Mouse (Mus musculus) embryonic facial prominence, embryonic 10.5 days (tissue): ENCODE measurements around the gene Tulp4. TPM values are rescaled to one million over a fixed set of nuclear protein-coding genes. Genes with fewer than 3 reads are reported as not detected.

Experiments
- DNase-seq: peaks from one replicate; pipeline ENCODE4 v3.0.0-alpha.2; 2017; ENCODE audit warnings: low spot score
- H3K27ac ChIP-seq: fragments of 300-500 bp; sonication (generic); replicated peaks from 2 replicates; pipeline ENCODE4 v1.5.1; 2016; ENCODE audit warnings: mild to moderate bottlenecking
- H3K27me3 ChIP-seq: fragments of 300-500 bp; sonication (generic); replicated peaks from 2 replicates; pipeline ENCODE4 v1.6.1; 2016; ENCODE audit warnings: low read depth, mild to moderate bottlenecking; ENCODE audit not compliant: poor library complexity, severe bottlenecking
- H3K36me3 ChIP-seq: fragments of 300-500 bp; sonication (generic); replicated peaks from 2 replicates; pipeline ENCODE4 v1.6.1; 2016; ENCODE audit warnings: mild to moderate bottlenecking, moderate library complexity
- H3K4me1 ChIP-seq: fragments of 300-500 bp; sonication (generic); 2 replicates; pipeline ENCODE4 v1.6.1; 2016
- H3K4me3 ChIP-seq: fragments of 300-500 bp; sonication (generic); 2 replicates; pipeline ENCODE4 v1.5.1; 2016; ENCODE audit warnings: mild to moderate bottlenecking, moderate library complexity
- H3K9me3 ChIP-seq: fragments of 300-500 bp; sonication (generic); 2 replicates; pipeline ENCODE4 v1.6.1; 2016; ENCODE audit warnings: mild to moderate bottlenecking
- WGBS: fragments of 180-500 bp; shearing (Covaris S2); methylation state at CpG from one replicate; pipeline ENCODE4 v1.1.7; 2016; 5-methylcytosine and 5-hydroxymethylcytosine counted together
- polyA plus RNA-seq: library from polyadenylated mRNA; unstranded; fragments of >200 nt; fragmentation: Nextera tagmentation; extraction: Ambion mirVana; gene quantifications from 2 replicates; pipeline ENCODE4 v1.2.1, GENCODE M21; 2016

The Tulp4 gene
- 132 and 140 TPM in 2 replicates for polyA plus RNA-seq

GRCm38 (mm10) chr17:6106361-6107014 is at the start of gene Tulp4:
Tulp4 (plus strand) TSS chr17:6106437.
- Histone ChIP-seq H3K27me3 (peaks cover 11% of the 10 kb centered on the region; the same call in 1 of the 2 replicates), H3K9me3 (no peaks in the 10 kb centered on the region), H3K4me1 (peaks cover 28% of the 10 kb centered on the region), H3K36me3 (peaks cover 21% of the 10 kb centered on the region), H3K4me3 (peak within 1 kb of the TSS; percentile 89), H3K27ac (peak within 1 kb of the TSS; percentile 98)
- under 1% methylated on average over 74 of the region's 76 CpGs for WGBS
- DNase-seq: peak; percentile 94

DNA sequence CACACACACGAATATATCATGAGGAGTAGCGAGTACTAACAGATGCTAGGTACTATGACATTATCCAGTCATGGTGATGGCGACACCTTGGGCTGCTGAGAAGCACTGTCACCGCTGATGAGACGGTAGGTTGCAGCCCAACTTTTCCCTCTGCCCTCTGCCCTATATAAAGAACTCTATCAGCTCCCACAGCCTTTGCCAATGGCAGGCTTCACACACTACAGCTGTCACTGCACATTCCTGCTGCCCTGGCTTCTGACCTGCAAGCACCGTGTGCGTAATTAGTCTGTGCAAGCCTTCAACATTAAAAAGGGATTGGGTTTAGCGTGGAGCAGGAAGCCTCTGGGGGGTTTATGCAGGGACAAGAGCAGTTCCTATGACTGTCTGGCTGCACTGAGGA is 43.4 kb upstream of the Tulp4 start:
- no peak for DNase-seq
- H3K27ac ChIP-seq: no peak overlapping the region
- no peaks in the 10 kb centered on the region for H3K4me1 ChIP-seq
- no peaks in the 10 kb centered on the region for H3K9me3 ChIP-seq
- H3K4me3 ChIP-seq: no peak overlapping the region
- H3K36me3 ChIP-seq: peaks cover 43% of the 10 kb centered on the region
- H3K27me3 ChIP-seq: no peaks in the 10 kb centered on the region
- WGBS: 80% methylated on average over 8 of the region's 8 CpGs

- Histone ChIP-seq H3K9me3 (no peaks in the 10 kb centered on the region), H3K4me1 (no peaks in the 10 kb centered on the region), H3K27me3 (no peaks in the 10 kb centered on the region), H3K36me3 (peaks cover 45% of the 10 kb centered on the region), H3K4me3 (no peak overlapping the region), H3K27ac (no peak overlapping the region)
- no peak for DNase-seq
- WGBS: 93% methylated on average over 5 of the region's 5 CpGs
Observed at GRCm38 (mm10) chr17:6063532-6063931, 42.7 kb upstream of the Tulp4 start.

DNA sequence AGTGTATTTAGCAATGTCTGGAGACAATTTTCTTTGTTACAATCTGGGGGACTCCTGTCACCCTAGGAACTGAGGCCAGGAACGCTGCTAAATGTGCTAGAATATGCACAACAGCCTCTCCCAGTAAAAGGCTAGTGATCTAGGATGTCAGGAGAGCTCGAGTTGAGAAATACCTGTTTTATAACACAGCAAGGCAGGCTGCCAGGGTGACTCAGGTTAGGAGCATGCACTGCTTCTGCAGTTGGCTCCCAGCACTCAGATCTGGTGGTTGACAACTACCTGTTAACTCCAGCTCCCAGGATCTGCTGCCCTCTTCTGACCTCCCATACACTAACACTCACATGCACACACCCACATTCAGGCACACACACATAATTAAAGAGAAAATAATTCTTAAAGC is 40.2 kb upstream of the Tulp4 start:
- Histone ChIP-seq H3K27ac (no peak overlapping the region), H3K9me3 (no peaks in the 10 kb centered on the region), H3K4me1 (no peaks in the 10 kb centered on the region), H3K4me3 (no peak overlapping the region), H3K27me3 (no peaks in the 10 kb centered on the region), H3K36me3 (peaks cover 67% of the 10 kb centered on the region)
- 93% methylated on average over 2 of the region's 2 CpGs for WGBS
- DNase-seq: no peak

DNA sequence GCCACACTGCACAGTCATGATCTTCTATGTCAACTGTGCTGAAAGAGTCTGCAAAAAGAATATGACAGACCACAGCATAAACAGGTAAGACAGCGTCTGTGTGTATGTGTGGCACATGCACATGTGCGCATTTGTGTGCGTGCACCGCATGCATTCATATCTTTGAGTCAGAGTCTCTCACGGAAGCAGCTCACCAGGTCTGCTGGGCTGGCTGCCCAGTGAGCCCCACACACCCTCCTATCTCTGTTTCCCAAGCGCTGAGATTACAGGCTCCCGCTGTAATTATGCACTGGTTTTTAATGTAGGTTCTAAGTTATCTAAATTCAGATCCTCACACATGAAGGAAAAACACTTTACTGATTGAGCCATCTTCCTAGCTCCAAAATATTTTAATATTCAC is 38.6 kb upstream of the Tulp4 start:
- no peak overlapping the region for H3K4me3 ChIP-seq
- H3K27me3 ChIP-seq: no peaks in the 10 kb centered on the region
- no peak overlapping the region for H3K27ac ChIP-seq
- no peak for DNase-seq
- H3K36me3 ChIP-seq: peaks cover 74% of the 10 kb centered on the region
- no peaks in the 10 kb centered on the region for H3K9me3 ChIP-seq
- WGBS: 96% methylated on average over 7 of the region's 7 CpGs
- no peaks in the 10 kb centered on the region for H3K4me1 ChIP-seq

- H3K9me3 ChIP-seq: no peaks in the 10 kb centered on the region
- H3K4me1 ChIP-seq: no peaks in the 10 kb centered on the region
- H3K27ac ChIP-seq: no peak overlapping the region
- peaks cover 77% of the 10 kb centered on the region for H3K36me3 ChIP-seq
- DNase-seq: no peak
- WGBS: 91% methylated on average over 6 of the region's 6 CpGs
- H3K27me3 ChIP-seq: no peaks in the 10 kb centered on the region
- no peak overlapping the region for H3K4me3 ChIP-seq
Observed at GRCm38 (mm10) chr17:6069866-6070265, 36.4 kb upstream of the Tulp4 start.

DNA sequence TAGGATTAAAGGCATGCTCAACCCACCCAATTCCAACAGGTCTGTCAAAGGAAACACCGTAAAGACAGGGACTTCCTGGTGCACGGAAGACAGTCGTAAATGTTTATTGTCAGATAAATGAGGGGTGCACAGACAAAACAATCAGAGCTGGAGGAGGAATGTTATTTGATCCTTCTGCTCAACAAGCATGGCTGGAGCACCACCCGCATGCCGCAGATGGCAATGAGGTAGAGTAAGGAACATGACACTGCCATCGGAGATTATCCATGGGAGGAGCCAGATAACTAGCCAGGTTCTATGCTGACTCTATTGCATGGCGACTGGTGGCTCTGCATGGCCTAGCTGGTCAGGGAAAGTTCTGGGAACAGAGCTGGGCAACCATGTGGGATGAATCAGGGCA is 32.8 kb upstream of the Tulp4 start:
- peaks cover under 1% of the 10 kb centered on the region for H3K4me1 ChIP-seq
- no peak for DNase-seq
- H3K36me3 ChIP-seq: peaks cover 47% of the 10 kb centered on the region
- H3K27ac ChIP-seq: no peak overlapping the region
- H3K4me3 ChIP-seq: no peak overlapping the region
- 82% methylated on average over 7 of the region's 7 CpGs for WGBS
- H3K27me3 ChIP-seq: no peaks in the 10 kb centered on the region
- no peaks in the 10 kb centered on the region for H3K9me3 ChIP-seq

DNA sequence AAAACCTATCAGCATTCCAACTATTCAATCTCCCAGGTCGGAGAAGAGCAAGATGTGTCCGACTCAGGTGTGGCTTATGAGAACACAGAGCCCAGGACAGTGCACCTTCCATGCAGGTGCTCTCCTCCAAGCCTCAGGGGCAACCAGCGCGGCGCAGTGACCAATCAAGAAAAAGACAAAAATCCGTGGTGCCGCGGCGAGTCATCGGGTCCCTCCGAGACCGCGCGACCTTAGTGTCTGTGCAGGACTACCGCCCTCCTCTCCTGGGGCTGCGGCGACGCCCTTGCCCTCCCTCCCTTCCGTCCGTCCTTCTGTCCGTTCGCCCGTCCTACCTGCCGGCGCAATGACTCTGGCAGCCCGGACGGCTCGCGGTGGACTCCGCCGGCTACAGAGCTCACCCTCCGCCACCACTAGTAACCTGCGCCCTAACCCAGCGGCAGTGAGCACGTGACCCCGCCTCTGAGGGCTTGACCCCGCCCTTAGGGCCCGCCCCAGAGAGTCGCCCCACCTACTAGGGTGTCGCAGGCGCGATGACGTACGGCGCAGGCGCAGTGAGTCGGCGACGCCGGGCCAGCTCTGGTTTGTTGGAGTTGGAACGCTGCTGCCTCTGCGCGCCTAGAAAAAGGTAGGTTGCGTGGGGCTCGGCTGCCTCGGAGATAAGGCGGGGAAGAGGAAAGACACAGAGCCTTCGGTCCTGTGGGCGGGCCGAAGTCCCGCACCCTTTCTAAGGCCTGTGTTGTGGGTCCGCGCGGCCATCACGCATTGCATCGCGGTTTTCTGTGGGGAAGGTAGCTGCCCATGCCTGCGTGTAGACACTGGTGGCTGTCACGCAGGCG is 26.7 kb upstream of the Tulp4 start, which contains the start of the genes Serac1 and Gtf2h5:
Gene Serac1 (minus strand): TSS at position 455 of the 836 bp plus-strand sequence.
Gene Gtf2h5 (plus strand): TSS at position 500 of the 836 bp plus-strand sequence.
- H3K4me3 ChIP-seq: peak within 1 kb of the TSS; percentile 91
- under 1% methylated on average over 70 of the region's 70 CpGs for WGBS

DNA sequence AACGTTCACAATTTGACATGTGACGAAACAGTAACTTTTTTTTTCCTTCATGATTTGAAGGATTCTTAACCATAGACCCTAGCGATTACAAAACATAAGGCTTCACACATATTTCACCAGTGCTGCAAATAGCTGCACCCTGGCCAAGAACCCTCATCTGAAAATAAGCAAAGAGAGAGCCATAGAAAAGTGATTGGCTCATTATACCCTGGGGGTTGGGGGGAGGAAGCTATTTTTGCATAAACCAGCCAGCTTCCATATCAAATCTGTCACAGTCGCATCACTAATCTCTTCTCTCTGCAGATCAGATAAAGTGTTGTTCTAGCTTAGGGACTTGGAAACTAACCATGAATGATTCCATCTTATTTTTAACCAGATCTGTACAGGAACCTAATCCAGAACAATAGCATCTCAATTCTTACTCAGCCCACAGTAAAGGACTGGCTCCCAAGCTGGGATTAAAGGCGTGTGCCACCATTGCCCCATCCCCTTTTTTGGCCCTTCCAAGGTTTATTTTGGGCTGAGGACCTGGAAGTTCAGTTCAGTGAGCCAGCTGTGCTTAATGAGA is 22.8 kb upstream of the Tulp4 start:
- WGBS: 90% methylated on average over 5 of the region's 5 CpGs
- no peaks in the 10 kb centered on the region for H3K27me3 ChIP-seq
- no peak overlapping the region for H3K4me3 ChIP-seq
- H3K9me3 ChIP-seq: no peaks in the 10 kb centered on the region
- H3K4me1 ChIP-seq: peaks cover 16% of the 10 kb centered on the region
- no peak overlapping the region for H3K27ac ChIP-seq
- DNase-seq: no peak
- H3K36me3 ChIP-seq: peaks cover 56% of the 10 kb centered on the region

More for the DNA sequence above, 26.7 kb upstream of the Tulp4 start, which contains the start of the genes Serac1 and Gtf2h5:
- DNase-seq: peak; percentile 98
- Histone ChIP-seq H3K27me3 (no peaks in the 10 kb centered on the region), H3K9me3 (no peaks in the 10 kb centered on the region), H3K36me3 (peaks cover 23% of the 10 kb centered on the region), H3K27ac (peak within 1 kb of the TSS; percentile 89), H3K4me1 (peaks cover 17% of the 10 kb centered on the region)

GRCm38 (mm10) chr17:6091604-6092003 is 14.6 kb upstream of the Tulp4 start:
- H3K36me3 ChIP-seq: peaks cover 18% of the 10 kb centered on the region
- no peaks in the 10 kb centered on the region for H3K4me1 ChIP-seq
- no peaks in the 10 kb centered on the region for H3K9me3 ChIP-seq
- no peak for DNase-seq
- no peak overlapping the region for H3K4me3 ChIP-seq
- H3K27ac ChIP-seq: no peak overlapping the region
- no peaks in the 10 kb centered on the region for H3K27me3 ChIP-seq
- WGBS: 90% methylated on average over 6 of the region's 6 CpGs

DNA sequence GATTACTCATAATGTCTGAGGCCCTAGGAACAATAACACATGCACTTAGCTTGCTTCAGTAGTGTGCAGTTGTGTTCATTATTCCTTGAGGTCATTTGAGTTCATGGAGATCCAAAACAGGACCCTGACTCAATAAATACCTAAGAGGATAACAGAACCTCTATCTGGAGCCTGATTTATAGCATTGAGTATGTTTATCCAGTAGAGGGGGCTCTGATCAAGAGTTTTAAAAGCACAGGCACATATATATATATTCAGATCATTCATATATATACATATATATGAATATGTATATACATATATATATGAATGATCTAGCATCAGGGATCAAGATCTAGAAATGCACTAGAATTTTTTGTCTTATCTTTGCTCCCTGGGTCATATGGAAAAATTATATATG is 10.7 kb upstream of the Tulp4 start:
- no peaks in the 10 kb centered on the region for H3K27me3 ChIP-seq
- DNase-seq: no peak
- no peak overlapping the region for H3K4me3 ChIP-seq
- H3K36me3 ChIP-seq: peaks cover 1% of the 10 kb centered on the region; the same call in 1 of the 2 replicates
- no peaks in the 10 kb centered on the region for H3K4me1 ChIP-seq
- no peak overlapping the region for H3K27ac ChIP-seq
- H3K9me3 ChIP-seq: no peaks in the 10 kb centered on the region

DNA sequence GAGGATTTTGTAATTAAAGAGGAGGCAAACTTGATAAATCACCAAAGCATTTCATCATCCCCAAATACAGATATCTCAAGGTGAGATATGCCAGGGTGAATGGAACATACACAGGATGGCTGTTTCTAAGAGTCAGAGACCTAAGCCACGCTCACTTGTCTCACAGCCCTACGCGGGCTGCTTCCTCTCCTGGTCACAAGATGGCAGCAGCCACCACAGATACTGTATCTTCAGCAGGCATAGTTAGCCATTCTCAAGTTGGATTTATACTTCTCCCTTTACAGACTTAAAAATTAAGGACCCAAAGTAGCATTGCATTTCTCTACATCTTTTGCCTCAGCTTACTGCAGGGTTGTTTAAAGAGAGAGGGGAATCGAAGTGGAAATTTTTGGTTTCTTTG is 8.4 kb upstream of the Tulp4 start:
- no peaks in the 10 kb centered on the region for H3K9me3 ChIP-seq
- H3K36me3 ChIP-seq: no peaks in the 10 kb centered on the region
- H3K27ac ChIP-seq: no peak overlapping the region
- H3K4me3 ChIP-seq: no peak overlapping the region
- peak; percentile 50 for DNase-seq
- WGBS: 31% methylated on average over 4 of the region's 4 CpGs
- H3K4me1 ChIP-seq: no peaks in the 10 kb centered on the region
- H3K27me3 ChIP-seq: no peaks in the 10 kb centered on the region
